Mouse (Mus musculus): ENCODE results near the gene Tmem107. TPM values are rescaled to one million over a fixed set of nuclear protein-coding genes. Genes with fewer than 3 reads are reported as not detected.

The Tmem107 gene
- polyA plus RNA-seq (2016; fragmentation: Nextera tagmentation; extraction: Ambion mirVana), result 60.8 and 61.0 TPM in 2 replicates

DNA sequence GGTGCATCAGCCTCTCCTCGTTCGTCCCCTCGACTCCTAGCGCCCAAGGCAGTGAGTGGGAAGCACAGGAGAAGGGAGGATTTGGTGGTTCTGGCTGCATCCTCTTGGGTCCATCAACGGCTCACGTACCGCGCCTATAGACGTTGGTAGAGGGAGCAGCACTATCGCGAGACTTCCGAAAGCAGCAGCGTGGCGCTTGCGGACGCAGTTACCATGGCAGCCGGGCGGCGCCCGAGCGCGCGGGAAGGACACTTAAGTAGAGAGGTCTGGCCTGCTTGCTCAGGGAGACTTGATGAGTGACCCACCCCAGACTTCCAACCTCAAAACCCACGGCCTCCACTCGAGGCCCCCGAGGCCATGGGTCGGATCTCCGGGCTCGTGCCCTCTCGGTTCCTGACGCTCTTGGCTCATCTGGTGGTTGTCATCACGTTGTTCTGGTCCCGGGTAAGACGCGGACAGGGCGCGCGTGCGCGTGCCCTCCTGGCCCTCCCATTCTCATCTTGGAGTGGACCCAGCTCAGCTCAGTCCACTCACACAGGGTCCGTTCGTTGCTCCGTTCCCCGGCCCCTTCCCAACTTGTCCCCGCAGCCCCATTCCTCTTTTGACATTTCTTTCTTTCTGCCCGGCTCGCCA, at the start of gene Tmem107:
TSS of gene Tmem107 (plus strand) at position 217 of the 633 bp plus-strand sequence.
- Histone ChIP-seq H3K36me3 (replicated peaks) (no peaks in the 10 kb centered on the region), H3K4me1 (peaks cover 63% of the 10 kb centered on the region), H3K27ac (peak within 1 kb of the TSS; percentile 95), H3K9me3 (no peaks in the 10 kb centered on the region), H3K4me3 (peak within 1 kb of the TSS; percentile 75), H3K27me3 (ENCODE audit: poor library complexity, severe bottlenecking) (no peaks in the 10 kb centered on the region)
- WGBS, result under 1% methylated on average over 47 of the region's 47 CpGs
- DNase-seq (ENCODE audit: extremely low spot score, low spot score), result peak; percentile 94

- WGBS, result 94% methylated on average over 3 of the region's 3 CpGs
- H3K27ac ChIP-seq, result no peak overlapping the region
- H3K27me3 ChIP-seq (ENCODE audit: poor library complexity, severe bottlenecking), result no peaks in the 10 kb centered on the region
- peaks cover 100% of the 10 kb centered on the region for H3K36me3 ChIP-seq (replicated peaks)
- H3K4me3 ChIP-seq, result no peak overlapping the region
- H3K9me3 ChIP-seq, result no peaks in the 10 kb centered on the region
- no peak for DNase-seq (ENCODE audit: extremely low spot score, low spot score)
- no peaks in the 10 kb centered on the region for H3K4me1 ChIP-seq
These were observed 44.0 kb upstream of the Tmem107 start for GRCm38 (mm10) chr11:69026562-69026961.

DNA sequence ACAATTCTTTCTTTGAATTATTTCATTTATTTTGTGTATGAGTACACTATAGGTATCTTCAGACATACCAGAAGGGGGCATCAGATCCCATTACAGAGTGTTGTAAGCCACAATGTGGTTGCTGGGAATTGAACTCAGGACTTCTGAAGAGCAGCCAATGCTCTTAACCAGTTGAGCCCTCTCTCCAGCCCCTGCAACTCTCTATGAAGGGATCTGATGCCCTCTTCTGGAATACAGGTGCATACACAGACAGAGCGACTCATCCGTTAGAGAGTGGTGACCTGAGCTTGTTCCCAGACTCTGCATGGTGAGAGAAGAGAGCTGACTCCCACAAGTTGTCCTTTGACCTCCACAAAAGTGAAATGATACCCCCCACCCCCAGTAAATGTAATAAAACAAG, 41.8 kb upstream of the Tmem107 start:
- WGBS, result 72% methylated on average over 2 of the region's 2 CpGs
- no peak for DNase-seq (ENCODE audit: extremely low spot score, low spot score)
- Histone ChIP-seq H3K27ac (no peak overlapping the region), H3K27me3 (ENCODE audit: poor library complexity, severe bottlenecking) (no peaks in the 10 kb centered on the region), H3K4me1 (no peaks in the 10 kb centered on the region), H3K4me3 (no peak overlapping the region), H3K36me3 (replicated peaks) (peaks cover 98% of the 10 kb centered on the region), H3K9me3 (no peaks in the 10 kb centered on the region)

- Histone ChIP-seq H3K36me3 (replicated peaks) (peaks cover 77% of the 10 kb centered on the region), H3K27me3 (ENCODE audit: poor library complexity, severe bottlenecking) (no peaks in the 10 kb centered on the region), H3K4me1 (peaks cover 24% of the 10 kb centered on the region), H3K4me3 (no peak overlapping the region), H3K27ac (no peak overlapping the region), H3K9me3 (no peaks in the 10 kb centered on the region)
- no peak for DNase-seq (ENCODE audit: extremely low spot score, low spot score)
- 73% methylated on average over 9 of the region's 9 CpGs for WGBS
These were observed 37.1 kb upstream of the Tmem107 start for GRCm38 (mm10) chr11:69033552-69033951.

GRCm38 (mm10) chr11:69034585-69034984, 36.0 kb upstream of the Tmem107 start:
- Histone ChIP-seq H3K36me3 (replicated peaks) (peaks cover 67% of the 10 kb centered on the region), H3K4me3 (no peak overlapping the region), H3K27ac (no peak overlapping the region), H3K4me1 (peaks cover 34% of the 10 kb centered on the region), H3K27me3 (ENCODE audit: poor library complexity, severe bottlenecking) (no peaks in the 10 kb centered on the region), H3K9me3 (no peaks in the 10 kb centered on the region)
- WGBS, result 94% methylated on average over 3 of the region's 3 CpGs
- DNase-seq (ENCODE audit: extremely low spot score, low spot score), result no peak

DNA sequence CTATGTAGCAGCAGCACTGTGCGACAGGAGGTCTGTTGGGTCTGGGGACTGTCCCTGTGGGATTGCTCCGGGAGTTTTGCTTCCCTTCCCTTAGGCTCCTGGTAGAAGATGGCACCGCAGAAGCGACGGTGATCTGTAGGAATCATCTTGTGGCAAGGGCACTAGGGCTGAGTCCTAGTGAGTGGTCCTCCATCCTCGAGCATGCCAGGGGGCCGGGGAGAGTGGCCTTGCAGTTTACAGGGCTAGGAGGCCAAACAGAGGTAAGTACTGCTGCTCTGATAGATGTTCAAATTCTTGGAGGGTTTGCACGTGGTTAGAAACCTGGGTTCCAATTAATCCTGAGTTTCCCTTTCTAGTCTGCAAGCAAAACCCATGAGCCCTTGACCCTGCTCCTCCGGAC, 35.2 kb upstream of the Tmem107 start:
- peak overlapping the region; percentile 81 for H3K27ac ChIP-seq
- H3K36me3 ChIP-seq (replicated peaks), result peaks cover 59% of the 10 kb centered on the region
- no peaks in the 10 kb centered on the region for H3K9me3 ChIP-seq
- DNase-seq (ENCODE audit: extremely low spot score, low spot score), result no peak
- no peaks in the 10 kb centered on the region for H3K27me3 ChIP-seq (ENCODE audit: poor library complexity, severe bottlenecking)
- WGBS, result 80% methylated on average over 9 of the region's 9 CpGs
- H3K4me1 ChIP-seq, result peaks cover 35% of the 10 kb centered on the region
- H3K4me3 ChIP-seq, result peak overlapping the region; percentile 64

DNA sequence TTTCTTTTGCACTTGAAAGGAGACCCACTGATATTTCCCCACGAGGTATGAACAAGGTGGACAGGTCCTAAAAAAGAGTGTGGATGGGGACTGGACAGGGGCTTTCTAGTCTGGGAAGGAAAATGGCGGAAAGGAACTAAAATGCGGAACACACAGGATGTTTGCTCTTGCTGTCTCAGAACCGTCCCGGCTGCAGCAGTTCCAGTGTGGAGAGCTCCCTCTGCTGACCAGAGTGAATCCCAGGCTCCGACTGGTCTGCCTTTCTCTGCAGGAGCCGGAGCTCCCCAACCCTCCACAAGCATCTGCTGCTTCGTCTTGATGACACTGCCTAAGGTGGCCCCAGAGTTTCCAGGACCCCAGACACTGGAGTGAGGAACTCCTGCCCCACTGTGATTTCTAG, 34.8 kb upstream of the Tmem107 start:
- no peaks in the 10 kb centered on the region for H3K9me3 ChIP-seq
- WGBS, result 10% methylated on average over 8 of the region's 8 CpGs
- no peaks in the 10 kb centered on the region for H3K27me3 ChIP-seq (ENCODE audit: poor library complexity, severe bottlenecking)
- H3K4me3 ChIP-seq, result peak overlapping the region; percentile 64
- peak; percentile 83 for DNase-seq (ENCODE audit: extremely low spot score, low spot score)
- H3K36me3 ChIP-seq (replicated peaks), result peaks cover 55% of the 10 kb centered on the region
- H3K27ac ChIP-seq, result peak overlapping the region; percentile 81
- H3K4me1 ChIP-seq, result peaks cover 35% of the 10 kb centered on the region

DNA sequence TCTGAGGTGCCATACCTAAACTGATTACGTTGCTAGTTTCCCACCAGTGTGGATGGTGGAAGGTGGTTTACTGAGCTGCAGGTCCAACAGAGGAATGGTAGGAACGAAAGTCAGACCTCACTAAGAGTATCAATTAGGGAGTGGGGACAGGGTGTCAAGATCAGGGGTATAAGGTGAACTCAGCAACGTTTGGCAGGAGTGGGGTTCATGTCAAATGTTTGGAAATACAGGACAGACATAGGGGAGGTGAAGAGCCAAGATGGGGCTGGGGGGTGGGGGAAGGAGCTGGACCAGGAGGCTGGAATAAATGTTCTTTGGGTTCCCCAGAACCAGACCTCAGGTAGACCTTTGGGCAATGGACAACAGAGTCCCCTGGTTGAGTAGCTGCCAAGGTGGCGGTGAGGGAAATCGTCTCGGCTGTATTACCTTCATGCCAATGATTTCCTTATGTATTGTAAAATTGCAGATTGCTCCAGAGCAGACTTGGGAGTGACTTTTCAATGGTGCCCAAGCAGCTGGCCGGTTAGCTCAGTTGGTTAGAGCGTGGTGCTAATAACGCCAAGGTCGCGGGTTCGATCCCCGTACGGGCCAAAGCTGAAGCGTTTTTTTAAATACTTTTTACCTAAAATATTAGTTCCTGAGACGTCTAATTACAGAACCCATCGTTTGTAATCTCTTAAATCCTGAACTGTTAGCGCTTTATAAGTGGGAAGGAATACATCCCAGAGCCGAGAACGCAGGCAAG, 33.9 kb upstream of the Tmem107 start:
- H3K4me1 ChIP-seq, result peaks cover 35% of the 10 kb centered on the region
- WGBS, result 10% methylated on average over 20 of the region's 20 CpGs
- no peaks in the 10 kb centered on the region for H3K27me3 ChIP-seq (ENCODE audit: poor library complexity, severe bottlenecking)
- H3K9me3 ChIP-seq, result no peaks in the 10 kb centered on the region
- peak; percentile 89 for DNase-seq (ENCODE audit: extremely low spot score, low spot score)
- peak overlapping the region; percentile 64 for H3K4me3 ChIP-seq
- peak overlapping the region; percentile 87 for H3K27ac ChIP-seq
- H3K36me3 ChIP-seq (replicated peaks), result peaks cover 46% of the 10 kb centered on the region

DNA sequence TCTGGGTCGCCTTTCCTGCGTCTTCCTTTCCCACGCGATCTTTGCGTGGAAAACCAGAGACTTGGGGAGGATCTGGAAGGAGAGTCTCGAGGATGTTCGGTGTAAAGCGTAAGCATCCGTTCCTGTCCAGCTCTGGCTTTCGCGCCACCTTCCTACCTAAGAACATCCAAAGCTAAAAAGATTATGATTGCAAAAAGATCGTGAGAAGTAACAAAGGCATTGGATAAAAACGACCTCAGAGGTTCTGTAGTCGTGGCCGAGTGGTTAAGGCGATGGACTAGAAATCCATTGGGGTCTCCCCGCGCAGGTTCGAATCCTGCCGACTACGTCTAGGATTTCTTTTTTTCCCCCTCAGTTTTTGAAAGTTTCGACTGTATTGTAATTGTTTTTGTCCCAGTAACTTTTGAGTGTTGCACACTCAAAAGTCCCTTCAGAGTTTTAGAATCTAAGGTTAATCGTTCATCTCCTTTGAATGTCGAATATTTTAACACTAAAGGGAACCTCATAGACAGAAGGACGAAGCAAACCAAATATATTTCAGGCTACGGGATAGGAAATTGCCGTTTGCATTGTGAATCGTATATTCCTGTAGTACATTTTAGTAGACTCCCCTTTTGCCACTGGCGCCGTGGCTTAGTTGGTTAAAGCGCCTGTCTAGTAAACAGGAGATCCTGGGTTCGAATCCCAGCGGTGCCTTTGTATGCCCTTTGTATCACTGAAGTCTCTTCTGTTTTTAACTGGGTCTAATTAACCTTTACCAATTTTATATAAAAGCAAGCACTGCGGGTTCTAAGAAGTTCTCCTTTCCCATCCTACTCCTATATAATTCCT, 33.2 kb upstream of the Tmem107 start:
- H3K36me3 ChIP-seq (replicated peaks), result peaks cover 40% of the 10 kb centered on the region
- peak overlapping the region; percentile 64 for H3K4me3 ChIP-seq
- H3K27me3 ChIP-seq (ENCODE audit: poor library complexity, severe bottlenecking), result no peaks in the 10 kb centered on the region
- H3K27ac ChIP-seq, result peak overlapping the region; percentile 87
- DNase-seq (ENCODE audit: extremely low spot score, low spot score), result peak; percentile 89
- peaks cover 35% of the 10 kb centered on the region for H3K4me1 ChIP-seq
- under 1% methylated on average over 34 of the region's 34 CpGs for WGBS
- no peaks in the 10 kb centered on the region for H3K9me3 ChIP-seq

DNA sequence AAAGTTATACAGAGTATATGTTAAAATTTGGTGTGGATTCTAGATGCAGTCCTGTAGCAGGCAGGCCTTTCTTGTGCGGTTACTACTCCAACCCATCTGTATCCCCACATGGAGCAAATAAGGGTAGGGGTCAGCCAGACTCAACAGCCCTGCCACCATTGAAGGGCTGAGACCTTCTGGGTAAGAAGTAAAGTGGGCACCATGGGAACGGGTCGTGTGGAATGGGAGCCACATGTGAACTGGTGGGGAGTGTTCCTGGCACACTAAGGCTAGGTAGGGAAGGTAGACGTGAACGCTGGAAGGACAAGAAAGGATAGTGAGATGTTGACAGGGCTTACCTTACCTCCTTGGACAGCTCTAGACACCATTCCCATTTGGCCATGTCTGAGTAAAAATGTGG, 32.4 kb upstream of the Tmem107 start:
- Histone ChIP-seq H3K9me3 (no peaks in the 10 kb centered on the region), H3K36me3 (replicated peaks) (peaks cover 33% of the 10 kb centered on the region), H3K27me3 (ENCODE audit: poor library complexity, severe bottlenecking) (no peaks in the 10 kb centered on the region), H3K4me3 (peak overlapping the region; percentile 64), H3K27ac (no peak overlapping the region), H3K4me1 (peaks cover 35% of the 10 kb centered on the region)
- no peak for DNase-seq (ENCODE audit: extremely low spot score, low spot score)
- 76% methylated on average over 5 of the region's 5 CpGs for WGBS

DNA sequence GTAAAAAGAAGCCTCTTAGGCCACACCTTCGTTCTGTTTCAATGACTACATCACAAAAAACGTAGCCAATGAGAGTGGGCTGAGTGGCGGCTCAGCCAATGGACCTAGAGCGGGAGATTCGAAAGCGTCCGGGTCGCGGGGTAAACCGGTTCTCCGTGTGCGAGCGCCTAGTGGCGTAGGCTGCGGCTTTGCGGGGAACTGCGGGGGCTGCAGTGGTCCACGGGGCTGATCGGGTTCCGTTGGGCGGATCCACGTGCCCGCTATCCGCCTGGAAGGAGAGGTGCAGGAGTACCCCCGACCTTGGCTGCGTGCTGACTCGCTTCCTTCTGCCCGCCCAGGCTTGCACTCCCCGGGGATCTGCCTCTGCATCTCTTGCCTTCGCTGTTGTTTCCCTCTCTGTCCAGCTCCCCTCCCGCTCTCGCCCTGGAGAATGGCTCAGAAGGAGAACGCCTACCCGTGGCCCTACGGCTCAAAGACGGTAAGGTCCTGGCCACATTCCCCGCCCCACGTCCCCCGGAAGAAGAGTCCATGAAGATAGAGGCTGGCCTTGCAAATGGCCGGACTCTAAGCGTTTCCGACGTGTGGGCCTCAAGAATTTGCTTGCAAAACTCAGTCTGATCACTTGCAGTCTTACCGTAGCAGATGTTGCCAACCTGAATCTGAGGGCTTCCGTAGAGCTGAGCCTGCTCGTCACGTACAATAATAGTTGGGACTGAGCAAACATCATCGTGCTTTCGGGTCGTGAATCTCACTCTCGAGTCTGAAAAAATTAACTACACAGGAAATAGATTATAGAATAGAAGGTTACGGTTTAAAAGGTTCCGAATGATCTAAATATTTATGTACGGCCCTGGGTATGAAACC, 24.8 kb upstream of the Tmem107 start, which contains the start of gene Aurkb:
TSS of gene Aurkb (plus strand) at position 117 of the 864 bp plus-strand sequence.
- under 1% methylated on average over 54 of the region's 54 CpGs for WGBS
- Histone ChIP-seq H3K4me3 (peak within 1 kb of the TSS; percentile 67), H3K36me3 (replicated peaks) (peaks cover 38% of the 10 kb centered on the region), H3K27ac (peak within 1 kb of the TSS; percentile 96), H3K4me1 (peaks cover 34% of the 10 kb centered on the region), H3K27me3 (ENCODE audit: poor library complexity, severe bottlenecking) (no peaks in the 10 kb centered on the region), H3K9me3 (no peaks in the 10 kb centered on the region)
- peak; percentile 90 for DNase-seq (ENCODE audit: extremely low spot score, low spot score)

DNA sequence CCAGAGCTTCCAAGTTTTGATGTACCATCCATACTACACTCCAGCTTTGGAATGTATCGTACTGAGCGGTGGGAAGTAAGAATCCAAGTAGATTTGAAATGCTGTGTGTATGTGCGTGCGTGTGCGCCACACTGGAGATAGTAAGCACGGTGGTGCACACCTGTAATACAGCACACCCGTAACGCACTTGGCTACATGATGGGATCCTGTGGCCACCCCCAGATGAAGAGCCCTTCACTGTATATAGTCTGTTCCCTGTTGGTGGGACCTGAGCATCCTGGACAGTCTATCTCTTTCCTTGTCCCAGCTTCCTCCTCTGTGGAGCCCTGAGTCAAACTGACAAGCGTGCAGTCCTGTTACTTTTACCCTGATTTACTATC, 24.2 kb upstream of the Tmem107 start:
- no peak for DNase-seq (ENCODE audit: extremely low spot score, low spot score)
- Histone ChIP-seq H3K4me3 (peak overlapping the region; percentile 67), H3K9me3 (no peaks in the 10 kb centered on the region), H3K27ac (peak overlapping the region; percentile 96), H3K4me1 (peaks cover 35% of the 10 kb centered on the region), H3K36me3 (replicated peaks) (peaks cover 44% of the 10 kb centered on the region), H3K27me3 (ENCODE audit: poor library complexity, severe bottlenecking) (no peaks in the 10 kb centered on the region)
- WGBS, result 19% methylated on average over 9 of the region's 9 CpGs

All from forebrain, embryonic 10.5 days (tissue).